Mouse (Mus musculus) frontal cortex, postnatal 36 days (tissue): ENCODE data around the gene Shisal2a.
A peak's percentile ranks its signal among the peaks of the same experiment; 100 is the strongest.
"Not testable (repeated sequence)": the region's sequence is repeated elsewhere in the genome, so short reads cannot be mapped to it uniquely, and the experiment has no call there.

Experiments
- DNase-seq, 2 experiments: peaks; one replicate each; pipeline ENCODE4 v3.0.0; 2022; ENCODE audit warnings: low spot score in 2 of 2

Gene Shisal2a

GRCm38 (mm10) chr4:108372166-108372565 lies 11.0 kb downstream of the Shisal2a start:
- DNase-seq, result no peak

- no peak for DNase-seq
Measured at GRCm38 (mm10) chr4:108371421-108371820, 11.7 kb downstream of the Shisal2a start.

GRCm38 (mm10) chr4:108370409-108370808 lies 12.7 kb downstream of the Shisal2a start:
- DNase-seq, result no peak

- no peak for DNase-seq
Measured at GRCm38 (mm10) chr4:108369254-108369653, 13.9 kb downstream of the Shisal2a start.

- no peak for DNase-seq
Measured at GRCm38 (mm10) chr4:108364111-108364476, 19.1 kb downstream of the Shisal2a start.

- no peak for DNase-seq
Measured at GRCm38 (mm10) chr4:108363355-108364110, 19.6 kb downstream of the Shisal2a start.

GRCm38 (mm10) chr4:108362321-108363261 lies 20.6 kb downstream of the Shisal2a start:
- DNase-seq, result no peak

GRCm38 (mm10) chr4:108360136-108361055 lies 22.8 kb downstream of the Shisal2a start:
- peak; percentile 26 to 33 for DNase-seq

GRCm38 (mm10) chr4:108358498-108358897 lies 24.7 kb downstream of the Shisal2a start:
- DNase-seq, result no peak

GRCm38 (mm10) chr4:108357458-108357857 lies 25.7 kb downstream of the Shisal2a start:
- DNase-seq, result no peak

GRCm38 (mm10) chr4:108353591-108353990 lies 29.6 kb downstream of the Shisal2a start:
- DNase-seq, result not testable (repeated sequence)

- no peak for DNase-seq
Measured at GRCm38 (mm10) chr4:108350819-108351218, 32.3 kb downstream of the Shisal2a start.

GRCm38 (mm10) chr4:108349836-108350547 lies 33.2 kb downstream of the Shisal2a start:
- DNase-seq, result no peak

GRCm38 (mm10) chr4:108349064-108349463 lies 34.1 kb downstream of the Shisal2a start:
- DNase-seq, result no peak

GRCm38 (mm10) chr4:108348256-108348875 lies 34.8 kb downstream of the Shisal2a start:
- DNase-seq, result no peak

- DNase-seq, result no peak
Measured at GRCm38 (mm10) chr4:108347111-108347510, 36.0 kb downstream of the Shisal2a start.

GRCm38 (mm10) chr4:108345826-108346225 lies 37.3 kb downstream of the Shisal2a start:
- DNase-seq, result no peak

- no peak for DNase-seq
Measured at GRCm38 (mm10) chr4:108344631-108345083, 38.5 kb downstream of the Shisal2a start.

GRCm38 (mm10) chr4:108339277-108339690 lies 43.9 kb downstream of the Shisal2a start:
- peak; percentile 56 to 72 for DNase-seq

GRCm38 (mm10) chr4:108338811-108339210 lies 44.3 kb downstream of the Shisal2a start:
- DNase-seq, result peak; percentile 69 to 72
